Mouse (Mus musculus) lung, postnatal 14 days (tissue): ENCODE measurements at regions not wholly inside any gene's neighbourhood (a gene's known extent, or its start where the extent isn't known, plus 50 kb on each side); places are given as distances from the start of the nearest gene placed in this dataset.

Experiments used
- DNase-seq: peaks from one replicate; pipeline ENCODE4 v3.0.0; 2021

DNA sequence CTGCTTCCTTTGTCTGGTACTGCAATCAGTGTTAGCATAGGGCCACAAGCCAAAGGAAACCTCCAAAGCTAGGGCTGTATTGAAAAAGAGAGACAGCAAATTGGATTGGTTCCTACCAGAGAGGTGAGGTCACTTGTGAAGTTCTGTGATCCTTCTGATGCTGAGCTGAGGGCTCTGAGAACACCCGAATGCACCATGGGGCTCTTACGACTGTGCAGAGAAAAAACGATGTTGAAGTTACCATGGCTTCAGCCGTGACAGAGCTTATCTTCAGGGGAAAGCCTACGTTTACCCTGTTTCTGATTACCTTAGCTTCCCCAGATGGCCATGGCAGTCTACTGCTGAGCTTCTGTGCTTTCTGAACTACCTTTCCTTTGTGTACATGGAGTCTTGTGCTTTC lies 53.9 kb upstream of the Fmo9 start:
- DNase-seq = no peak

DNA sequence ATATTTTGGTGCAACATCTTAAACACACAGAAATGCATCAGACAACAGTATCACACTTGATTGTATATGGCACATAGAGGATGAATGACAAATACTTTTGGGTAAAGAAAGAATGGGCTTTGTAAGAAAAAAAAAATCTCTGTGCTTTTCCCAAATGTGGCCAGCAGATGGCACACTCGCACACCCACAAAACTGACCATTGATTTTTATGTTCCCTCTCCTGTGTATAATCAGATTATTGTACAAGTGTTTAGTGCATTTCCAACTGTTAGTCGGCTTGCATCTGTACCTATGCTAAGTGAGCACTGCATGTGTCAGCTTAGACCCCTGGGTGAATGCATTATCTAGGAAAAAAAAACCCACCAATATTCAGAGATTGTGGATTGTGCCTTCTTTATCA lies 56.4 kb upstream of the Fmo9 start:
- DNase-seq = peak; percentile 2

DNA sequence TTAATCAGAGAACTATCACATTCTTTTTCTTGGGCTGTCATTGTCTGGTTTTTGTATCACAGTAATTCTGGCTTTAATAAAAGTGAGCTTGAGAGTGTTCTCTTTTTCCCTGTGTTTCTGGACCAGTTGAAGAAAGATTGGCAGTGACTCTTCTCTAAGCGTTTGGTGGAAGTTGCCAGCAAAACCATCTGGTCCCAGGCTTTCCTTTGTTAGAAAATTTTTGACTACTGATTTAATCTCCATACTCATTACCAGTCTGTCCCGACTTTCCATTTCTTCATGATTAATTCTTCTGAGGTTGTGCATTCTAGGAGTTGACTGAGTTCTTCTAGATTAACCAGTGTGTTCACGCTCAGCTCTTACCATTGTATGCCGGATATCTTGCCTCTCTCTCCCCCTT lies 68.6 kb upstream of the Fmo9 start:
- no peak for DNase-seq

DNA sequence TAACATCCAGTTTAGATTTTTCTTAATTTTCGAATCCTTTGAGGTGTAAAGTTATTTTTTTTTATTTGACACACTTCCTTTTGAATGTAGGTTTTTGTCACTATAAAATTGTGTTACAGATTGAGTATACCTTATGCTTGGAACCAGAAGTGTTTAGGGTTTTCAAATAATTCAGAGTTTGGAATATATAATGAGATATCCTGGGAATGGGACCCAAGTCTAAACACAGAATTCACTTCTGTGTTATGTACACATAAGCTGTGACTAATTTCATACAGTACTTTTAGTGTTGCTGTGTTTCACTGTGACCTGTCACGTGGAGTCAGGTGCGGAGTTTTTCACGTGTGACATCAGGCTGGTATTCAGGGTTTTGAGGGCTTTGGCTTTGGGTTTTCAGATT lies 69.1 kb upstream of the Fmo9 start:
- DNase-seq = no peak

DNA sequence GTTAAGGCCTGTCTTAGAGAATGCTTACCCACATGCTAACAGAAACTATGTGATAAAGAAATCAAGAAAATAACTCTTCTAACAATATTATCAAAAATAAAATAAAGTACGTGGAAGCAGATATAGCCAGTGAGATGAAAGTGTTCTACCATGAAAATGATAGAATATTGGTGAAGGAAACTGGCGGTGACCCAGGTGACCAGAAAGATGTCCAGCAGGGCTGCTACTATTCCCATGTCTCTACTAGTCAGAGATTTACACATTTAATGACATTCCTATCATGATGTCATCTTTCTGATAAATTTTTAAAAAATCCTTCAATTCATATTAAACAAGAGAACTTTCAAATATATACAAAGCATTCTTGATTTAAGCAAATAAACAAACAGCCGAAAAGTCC lies 69.8 kb upstream of the Fmo9 start:
- no peak for DNase-seq

DNA sequence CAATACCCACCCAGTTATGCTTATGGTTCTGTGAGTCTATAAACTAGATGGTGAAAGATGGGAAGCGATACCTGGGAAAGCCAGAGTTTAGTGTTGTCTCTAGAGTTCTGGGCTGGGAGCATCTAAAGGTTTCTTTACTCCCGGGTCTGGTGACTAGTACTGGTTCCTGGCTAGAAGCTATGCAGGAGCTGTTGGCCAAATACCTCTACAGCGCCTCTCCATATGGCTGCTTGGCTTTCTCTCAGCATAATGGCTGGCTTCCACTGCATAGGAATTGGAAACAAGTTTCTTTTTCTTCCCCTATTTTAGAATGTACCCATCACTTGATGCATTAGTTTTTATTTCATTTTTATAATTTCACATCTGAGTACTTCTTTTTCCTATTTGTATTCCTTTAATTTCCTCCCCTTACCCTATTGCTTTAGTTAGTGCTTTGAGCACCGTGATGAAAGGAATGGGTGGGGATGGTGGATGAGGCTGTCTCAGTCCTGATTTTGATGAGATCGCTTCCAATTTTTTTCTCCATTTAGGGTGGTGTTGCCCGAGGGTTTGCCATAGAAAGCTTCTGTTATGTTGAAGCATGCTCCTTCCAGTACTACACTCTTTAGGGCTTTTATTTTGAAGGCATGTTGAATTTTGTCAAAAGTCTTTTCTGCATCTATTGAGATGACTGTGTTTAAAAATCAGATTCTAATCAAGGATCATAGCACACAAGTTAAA lies 71.5 kb upstream of the Fmo9 start:
- DNase-seq = no peak

DNA sequence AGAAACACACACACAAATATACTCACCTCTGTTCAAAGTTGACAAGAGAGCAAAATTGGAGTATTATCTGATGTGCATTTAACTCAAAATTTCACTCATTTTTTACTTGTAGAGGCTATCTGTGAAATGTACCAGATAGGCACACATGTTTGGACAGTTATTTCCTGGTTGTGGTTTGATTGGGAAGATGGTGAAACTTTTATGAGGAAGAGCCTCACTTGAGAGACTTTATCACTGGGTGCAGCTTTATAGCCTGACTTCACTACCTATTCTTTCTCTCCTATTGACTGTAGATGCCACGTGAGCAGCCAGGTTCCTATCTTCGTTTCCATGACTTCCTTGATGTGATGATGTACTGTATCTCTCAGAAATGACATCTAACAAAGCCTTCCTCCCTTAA lies 77.3 kb upstream of the Fmo9 start:
- no peak for DNase-seq

DNA sequence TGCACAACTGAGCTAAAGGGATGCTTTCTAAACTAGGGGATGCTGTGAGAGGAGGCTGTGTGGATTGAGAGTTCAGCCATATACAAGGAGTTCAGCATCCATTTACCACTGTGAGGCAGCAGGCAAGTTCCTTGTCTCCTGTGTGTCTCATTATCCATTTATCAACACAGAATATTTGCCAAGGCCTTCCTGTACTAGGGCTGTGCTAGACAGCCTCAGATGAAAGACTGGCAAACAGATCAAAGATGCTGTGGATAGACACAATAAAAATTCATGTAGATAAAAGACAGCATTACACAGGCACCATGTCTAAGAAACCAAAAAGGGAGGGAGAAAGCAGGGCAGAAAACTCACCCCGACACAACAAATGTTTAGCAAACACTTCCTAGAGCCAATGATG lies 91.5 kb upstream of the Fmo9 start:
- DNase-seq = no peak

DNA sequence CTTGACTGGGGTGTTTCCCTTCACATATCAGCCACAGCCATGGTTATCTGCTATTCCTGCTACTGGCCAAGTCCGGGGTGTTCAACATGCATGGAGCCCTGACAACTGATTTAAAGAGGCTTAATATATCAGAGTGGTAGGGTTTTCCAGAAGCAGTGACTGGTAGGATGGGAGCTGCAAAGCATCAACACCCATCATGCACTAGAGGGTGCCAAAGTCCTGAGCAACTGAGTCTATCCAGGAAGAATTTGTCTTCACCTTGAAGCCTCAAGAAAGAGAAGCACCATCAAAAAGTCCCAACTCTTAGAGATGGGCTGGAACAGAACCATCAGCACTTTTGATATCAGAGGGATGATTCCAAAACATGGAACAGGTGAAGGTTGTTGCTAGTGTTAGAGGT lies 100.5 kb upstream of the Fmo9 start:
- peak; percentile 7 for DNase-seq

DNA sequence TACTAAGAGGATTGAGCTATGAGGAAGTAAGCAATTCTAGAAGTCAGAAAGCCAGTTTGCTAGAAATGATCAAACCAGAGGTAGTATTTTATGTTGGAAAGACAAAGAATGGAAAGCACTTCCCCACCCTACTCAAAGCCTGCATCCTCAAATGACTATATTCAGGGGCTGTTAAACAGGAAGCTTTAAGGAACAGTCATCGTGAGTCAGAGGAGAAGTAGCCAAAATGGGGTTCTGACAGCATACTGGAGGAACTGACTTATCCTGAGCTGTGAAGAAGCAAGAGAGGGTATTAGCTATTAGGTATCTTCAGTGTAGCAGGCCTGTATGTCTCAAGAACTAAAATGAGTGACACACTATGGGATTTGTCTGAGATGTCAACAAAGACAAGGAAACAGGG lies 106.3 kb upstream of the Fmo9 start:
- no peak for DNase-seq

DNA sequence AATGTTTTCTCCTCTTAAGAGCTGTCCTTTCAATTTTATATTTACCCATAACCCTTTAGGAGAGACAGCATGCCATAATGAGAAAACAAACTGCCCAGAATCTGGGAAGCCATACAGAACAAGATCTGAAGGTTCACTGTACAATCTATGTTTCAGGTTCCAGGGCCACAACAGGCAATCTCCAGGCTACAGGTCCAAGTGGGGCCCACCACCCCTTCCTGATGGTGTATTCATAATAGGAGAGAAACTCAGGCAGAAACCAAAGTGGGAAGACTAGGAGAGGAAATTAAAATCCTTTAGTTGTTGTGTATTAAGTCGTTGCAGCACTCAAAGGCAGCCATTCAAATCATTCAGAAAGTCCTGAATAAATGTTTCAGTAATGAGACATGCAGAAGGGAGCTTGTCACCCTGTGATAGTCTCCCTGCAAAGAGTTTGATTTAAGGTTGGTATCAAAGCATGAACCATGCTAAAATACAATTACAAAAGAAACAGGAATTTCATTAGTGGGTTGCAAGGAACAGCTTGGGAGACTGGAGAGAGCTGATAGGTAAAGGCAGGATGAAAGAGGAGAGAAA lies 107.3 kb upstream of the Fmo9 start:
- DNase-seq = no peak

DNA sequence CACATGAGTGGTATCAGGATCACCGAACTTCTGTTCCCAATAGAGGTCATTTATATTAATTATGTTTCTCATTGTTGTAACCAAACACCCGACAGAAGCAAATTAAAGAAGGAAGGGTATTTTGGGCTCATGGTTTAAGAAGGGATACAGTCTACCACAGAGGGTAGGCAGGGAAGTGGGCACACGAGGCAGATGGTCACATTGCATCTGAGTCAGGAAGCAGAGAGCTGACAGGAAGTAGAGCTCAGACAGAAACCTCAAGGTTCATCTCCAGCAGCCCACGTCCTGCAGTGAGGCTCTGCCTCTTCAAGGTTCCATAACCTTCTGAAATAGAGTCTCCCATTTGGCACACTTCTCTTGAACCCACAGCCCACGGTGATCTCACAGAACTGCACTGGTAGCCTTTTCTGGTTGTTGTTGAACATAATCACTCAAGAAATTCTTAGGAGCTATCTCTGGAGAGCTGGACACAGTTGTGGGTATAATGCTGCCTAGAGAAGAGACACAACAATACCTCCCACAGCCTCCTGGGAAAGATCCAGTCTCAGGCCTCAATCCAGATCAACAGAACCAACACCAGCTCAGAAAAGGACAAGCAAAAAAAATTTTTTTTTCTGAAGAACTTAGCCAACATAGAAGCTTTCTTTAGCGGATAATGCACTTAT lies 111.5 kb upstream of the Fmo9 start:
- DNase-seq = no peak

DNA sequence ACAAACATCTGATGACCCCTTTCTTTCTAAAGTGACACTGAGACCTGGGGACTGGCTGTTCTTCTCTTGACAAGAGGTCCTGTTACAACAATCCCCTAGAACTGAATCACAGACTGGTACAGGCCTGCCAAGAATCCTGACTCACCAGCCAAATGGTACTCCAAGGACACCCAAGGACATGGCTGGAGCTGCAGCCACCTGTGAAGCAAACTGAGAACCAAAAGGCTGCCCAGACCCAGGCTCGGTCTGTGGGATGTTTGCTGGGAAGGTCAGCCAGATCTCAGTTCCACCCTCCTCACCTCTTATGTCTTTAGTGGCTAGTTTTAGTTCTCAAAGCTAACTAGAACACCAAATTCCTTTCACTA lies 112.1 kb upstream of the Fmo9 start:
- DNase-seq = no peak

DNA sequence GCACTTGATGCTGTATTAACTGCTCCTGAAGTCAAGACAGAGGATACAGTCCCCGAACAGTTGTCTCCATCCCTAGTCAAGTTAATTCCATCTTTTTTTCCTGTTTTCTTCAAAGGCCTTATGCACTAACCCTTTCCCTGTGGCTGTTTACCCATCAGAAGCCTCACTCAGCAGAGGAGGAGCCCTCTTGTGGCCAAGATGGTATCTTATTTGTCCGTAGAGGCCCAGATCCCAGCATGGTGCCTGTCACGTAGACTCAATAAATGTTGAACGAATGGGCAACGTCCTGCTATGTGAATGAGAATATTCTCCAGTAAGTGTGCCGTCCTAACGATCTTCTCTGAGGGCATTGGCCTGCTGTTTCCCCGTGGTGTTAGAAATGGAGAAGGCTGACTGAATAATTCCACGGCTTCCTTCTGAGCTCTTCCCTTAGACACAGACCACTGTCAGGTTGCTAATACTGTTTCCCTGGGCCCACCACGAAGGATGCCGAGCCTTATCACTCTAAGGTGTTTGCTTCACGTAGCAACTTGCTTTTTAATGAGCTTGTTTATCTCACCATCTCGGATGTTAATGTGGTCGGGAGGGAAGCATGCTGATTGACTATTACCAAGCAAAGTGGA lies 113.1 kb upstream of the Fmo9 start:
- no peak for DNase-seq

DNA sequence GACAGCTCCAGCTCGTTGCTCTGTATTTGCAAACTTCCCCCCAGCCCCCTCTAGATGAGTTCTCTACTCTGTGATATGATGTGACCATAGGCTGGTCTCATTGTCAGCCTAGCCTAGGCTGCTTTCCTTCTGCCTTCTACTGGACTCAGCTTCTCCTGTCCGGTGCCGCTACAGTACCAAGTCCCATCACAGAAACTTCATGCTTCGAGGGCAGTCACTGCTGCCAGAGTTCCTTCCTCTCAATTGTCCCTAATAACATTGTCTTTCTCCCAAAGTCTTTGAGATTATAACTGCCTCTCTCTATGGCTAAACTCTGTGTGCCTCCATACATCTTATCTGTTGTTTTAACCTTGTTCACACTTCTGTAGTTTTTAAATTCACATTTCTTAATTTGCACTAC lies 114.0 kb upstream of the Fmo9 start:
- no peak for DNase-seq

DNA sequence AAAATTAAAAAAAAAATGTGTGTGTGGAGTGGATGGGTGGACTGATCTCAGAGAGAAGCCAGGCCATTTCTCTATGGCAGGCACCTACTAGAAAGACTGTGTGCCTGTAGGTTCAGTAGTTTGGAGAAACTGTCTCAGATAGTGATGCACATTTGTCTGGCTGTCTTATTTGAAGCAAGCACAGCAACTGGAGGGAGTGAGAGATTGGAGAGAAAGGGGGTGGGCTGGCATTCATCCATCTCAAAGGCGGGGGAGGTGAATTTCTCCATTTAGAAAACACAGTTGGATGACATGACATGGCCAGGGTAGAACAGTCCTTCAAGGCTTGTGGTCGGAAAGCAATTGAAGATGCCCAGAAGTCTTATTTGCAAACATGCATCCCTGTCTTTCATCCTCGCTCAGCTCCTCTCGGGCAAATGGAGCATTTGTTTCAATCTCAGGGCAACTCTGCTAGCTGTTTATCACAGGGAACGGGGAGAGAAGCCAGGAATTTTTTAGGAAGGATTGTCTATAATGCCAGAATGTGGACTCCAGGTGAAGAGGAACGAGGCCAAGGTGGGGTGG lies 114.8 kb upstream of the Fmo9 start:
- no peak for DNase-seq

DNA sequence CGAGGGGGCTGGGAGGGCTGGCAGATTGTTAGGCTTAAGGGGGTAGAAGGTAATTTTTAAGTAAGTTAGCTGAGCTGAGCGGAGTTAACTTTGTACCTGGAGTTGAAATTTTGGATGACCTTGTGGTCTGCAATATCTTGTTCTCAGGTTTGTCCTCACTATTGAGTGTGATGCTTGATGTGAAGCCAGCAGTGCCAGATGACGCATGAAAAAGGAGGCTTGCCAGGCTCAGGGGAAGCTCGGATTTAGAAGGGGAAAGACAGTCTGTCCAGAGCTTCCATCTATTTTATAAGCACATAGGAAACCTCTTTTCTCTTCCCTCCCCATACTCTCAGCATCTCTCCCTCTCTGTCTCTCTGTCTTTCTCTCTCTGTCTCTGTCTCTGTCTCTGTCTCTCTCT lies 115.3 kb upstream of the Fmo9 start:
- no peak for DNase-seq

DNA sequence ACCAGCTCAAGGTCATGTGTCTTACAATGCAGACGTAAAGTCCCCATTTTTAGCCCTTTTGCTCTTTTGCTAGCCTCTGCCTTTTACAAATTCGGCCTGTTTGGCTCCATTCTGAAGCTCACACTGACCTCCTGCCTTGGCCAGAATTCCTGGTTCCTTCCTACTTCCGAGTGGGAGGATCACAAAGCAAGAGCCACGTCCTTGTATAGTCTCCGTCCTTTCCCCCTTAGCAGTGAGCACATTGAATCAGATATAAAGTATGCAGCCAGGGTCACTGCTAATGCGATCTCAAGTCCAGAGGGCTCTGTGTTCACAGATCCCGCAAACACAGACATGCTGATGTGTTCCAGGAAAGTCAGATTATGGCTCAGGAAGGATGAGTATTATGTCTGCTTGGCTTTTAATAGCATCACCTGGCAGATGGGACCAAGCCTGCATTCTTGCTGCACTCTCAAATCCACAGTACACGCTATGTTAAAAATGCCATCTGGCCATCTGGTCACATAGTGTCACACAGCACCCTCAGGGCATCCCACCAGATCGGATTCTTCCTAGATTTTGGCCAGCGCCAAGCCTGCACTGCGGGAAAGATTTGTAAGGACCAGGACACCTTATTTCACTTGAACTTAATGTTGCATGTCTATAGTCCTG lies 119.4 kb upstream of the Fmo9 start:
- DNase-seq = no peak

DNA sequence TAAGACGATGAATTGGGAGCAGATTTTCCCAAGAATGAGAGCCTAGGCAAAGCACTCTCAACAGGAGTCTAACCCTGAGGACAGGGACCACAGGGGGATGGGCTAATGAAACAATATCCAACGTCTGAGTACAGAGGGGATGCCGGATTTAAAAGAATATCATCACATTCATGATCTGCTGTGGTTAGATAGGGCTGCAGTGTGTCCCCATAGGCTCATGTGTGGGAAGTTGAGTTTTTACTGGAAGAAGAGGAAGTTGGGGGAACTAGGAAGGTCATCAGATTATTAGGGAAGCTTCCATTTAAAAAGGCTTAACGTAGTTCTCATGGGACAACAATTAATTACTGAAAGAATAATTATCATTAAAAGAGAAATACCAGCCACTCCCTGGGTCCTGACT lies 120.3 kb upstream of the Fmo9 start:
- DNase-seq = no peak

DNA sequence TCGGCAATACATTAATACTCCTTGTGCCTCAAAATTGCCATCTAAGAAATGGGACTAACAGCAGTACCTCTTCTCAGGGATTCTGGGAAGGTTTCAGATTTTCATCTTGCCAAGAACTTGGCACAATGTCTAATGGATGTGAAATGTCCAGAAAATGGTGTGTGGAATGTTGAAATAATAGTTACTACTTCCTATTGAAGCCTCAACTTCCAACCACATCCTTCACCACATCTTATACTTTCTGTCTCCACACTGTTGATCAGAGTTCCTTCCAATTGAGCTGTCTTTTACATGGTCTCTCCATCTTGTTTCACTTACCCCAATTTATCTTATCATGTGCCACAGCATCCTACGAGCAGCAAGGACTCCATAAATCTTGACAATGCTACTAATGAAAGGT lies 122.3 kb upstream of the Fmo9 start:
- no peak for DNase-seq

DNA sequence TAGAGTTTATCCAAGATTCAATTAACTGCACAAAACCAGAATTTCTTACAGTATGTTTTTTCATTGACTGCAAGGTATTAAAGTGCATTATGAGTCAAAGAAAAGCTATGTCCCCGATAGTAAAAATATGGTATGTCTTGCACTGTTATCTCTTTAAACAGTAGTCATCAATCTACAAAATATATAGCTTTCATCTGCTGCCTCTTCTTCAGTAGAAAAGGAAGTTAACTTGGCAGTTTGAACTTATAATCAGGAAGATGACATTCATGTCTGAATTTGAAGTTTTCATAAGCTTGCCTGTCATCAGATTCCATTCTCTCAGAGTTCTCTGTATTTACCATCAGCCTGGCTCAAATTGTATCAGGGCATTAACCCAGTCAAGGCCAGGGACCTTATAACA lies 122.7 kb upstream of the Fmo9 start:
- no peak for DNase-seq

DNA sequence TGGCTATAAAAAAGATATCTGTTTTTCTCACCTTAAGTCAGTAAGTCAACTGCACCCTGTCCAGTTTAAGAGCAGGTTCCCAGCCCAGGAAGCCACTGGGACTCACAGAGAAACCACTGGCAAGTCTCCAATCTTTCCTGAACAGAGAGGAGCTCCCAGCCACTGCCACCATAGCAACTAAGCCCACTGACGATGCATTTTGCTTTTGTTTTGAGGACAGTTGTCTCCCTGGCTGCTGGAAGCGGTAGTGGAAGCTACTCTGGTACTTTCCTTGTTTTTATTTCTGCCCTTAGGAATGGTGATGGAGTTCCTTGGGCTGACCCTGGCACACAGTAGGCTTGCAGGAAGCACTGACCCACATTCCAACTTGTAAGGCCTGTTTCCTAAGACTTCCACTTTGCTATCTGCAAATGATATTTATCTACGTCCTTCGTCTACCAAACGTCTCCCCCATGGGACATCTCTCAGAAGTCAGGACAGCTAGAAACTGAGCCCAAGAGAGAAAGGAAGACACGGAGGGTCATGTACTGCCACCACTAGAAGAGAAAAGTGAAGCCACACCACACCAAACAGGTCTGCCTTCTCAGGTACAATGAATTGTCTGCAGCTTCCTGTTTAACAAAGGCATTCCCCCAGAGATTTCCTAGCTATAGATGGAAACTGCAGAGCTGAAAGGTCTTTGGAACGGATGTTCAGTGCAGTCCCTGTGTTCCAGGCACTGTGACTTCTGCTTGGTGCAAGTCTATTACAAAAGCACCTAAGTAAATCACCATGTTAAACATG lies 125.7 kb upstream of the Fmo9 start:
- DNase-seq = no peak
